Mouse (Mus musculus) lung, postnatal 36 days (tissue): ENCODE measurements around the gene Sppl3.

ENCODE experiments used
- DNase-seq: peaks from one replicate; pipeline ENCODE4 v3.0.0; 2022; ENCODE audit warnings: mixed read lengths

The Sppl3 gene

DNA sequence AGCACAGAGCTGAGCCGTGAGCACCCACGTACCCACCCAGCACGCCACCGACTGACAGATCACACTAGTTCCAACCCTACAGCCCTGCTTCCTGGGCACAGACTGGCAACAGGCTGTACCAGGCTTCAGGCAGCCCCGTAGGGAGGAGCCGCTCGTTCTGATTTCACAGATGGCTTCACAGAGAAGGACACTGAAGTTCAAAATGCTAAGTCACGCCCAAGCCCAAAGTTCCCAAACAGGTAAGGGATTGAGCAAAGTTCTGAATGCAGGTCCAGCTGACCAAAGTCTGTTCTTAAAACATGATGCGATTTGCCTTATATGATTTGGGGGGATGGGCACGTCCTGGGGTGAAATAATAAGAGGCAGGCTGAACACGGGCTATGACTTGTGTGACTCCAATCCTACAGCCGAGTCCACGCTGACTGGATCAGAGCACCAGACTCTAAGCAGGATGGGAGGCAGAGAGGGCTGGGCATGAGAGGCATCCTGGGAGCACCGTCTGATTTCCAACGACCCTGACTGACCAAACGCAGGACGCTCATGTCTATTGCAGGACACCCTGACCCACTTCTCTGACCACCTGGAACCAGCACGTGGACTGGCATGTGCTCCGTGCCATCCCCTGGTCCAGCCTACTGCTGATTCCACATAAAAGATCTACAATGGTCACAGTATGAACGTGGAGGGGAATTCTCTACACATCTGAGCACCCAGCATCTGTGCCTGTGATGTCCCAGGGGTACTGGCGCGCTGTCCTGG is 116.7 kb downstream of the Sppl3 start:
- DNase-seq, result no peak

DNA sequence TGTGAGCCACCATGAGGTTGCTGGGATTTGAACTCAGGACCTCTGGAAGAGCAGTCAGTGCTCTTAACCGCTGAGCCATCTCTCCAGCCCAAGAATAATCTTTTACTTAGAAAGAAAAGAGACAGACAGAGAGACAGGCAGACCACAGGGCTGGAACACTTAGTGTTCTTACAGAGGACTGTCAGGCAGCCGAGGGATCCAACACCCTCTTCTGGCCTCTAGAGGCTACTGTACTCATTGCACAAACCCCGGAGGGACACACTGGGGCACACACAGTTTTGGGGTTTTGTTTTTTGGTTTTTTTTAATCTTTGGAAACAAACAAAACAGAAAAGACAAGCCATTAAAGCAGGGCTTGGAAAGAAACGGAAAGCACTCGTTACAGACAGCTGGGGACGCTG is 118.4 kb downstream of the Sppl3 start:
- no peak for DNase-seq

DNA sequence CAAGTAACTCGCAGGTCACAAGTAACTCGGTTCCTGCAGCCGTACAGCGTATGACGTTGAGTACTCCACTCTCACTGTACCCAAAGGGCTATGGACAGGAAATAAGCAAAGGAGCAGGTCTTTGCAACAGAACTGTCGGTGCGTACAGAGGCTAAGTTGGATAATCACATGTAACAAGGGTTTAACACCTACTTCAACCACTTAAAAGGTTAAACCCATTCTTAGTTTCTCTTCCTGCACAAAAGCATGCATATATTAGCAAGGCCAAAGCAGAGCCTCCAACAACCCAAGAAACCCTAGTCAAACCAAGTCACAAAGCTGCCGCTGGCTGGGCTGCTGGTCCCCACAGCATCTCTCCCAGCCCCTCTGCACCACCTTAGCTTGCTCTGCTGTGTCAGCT is 121.5 kb downstream of the Sppl3 start:
- no peak for DNase-seq

DNA sequence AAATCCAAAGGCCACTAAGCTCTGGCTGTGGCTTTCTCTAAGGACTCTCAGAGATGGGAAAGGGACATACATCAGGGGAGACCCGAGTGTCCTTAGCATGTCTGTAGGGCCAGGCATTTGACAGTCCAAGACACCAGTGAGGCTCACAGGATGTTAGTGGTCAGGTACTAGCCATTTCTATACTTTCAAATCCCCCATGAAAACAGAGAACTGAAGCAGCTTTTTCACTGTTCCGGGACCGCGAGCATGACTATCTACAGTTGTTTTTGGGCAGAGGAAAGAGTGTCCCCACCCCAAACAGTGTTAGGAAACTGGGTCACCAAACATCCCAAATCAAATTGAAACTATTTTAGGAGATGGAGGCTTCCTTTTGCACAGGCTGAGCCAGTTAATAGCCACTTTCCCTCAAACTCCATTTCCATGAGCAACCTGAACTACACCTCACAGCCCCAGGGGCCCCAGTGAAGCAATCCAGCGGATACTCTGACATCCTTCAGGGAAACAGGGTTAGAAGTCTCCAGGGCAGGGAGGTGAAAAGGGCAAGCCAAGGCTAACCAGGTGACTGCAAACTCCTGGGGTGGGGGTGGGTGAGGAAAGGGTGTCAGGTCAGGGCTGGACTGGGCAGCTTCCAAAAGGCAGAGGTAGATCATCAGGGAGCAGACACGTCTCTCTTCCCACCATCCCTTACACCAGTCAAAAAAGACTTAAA is 122.6 kb downstream of the Sppl3 start:
- DNase-seq, result no peak

DNA sequence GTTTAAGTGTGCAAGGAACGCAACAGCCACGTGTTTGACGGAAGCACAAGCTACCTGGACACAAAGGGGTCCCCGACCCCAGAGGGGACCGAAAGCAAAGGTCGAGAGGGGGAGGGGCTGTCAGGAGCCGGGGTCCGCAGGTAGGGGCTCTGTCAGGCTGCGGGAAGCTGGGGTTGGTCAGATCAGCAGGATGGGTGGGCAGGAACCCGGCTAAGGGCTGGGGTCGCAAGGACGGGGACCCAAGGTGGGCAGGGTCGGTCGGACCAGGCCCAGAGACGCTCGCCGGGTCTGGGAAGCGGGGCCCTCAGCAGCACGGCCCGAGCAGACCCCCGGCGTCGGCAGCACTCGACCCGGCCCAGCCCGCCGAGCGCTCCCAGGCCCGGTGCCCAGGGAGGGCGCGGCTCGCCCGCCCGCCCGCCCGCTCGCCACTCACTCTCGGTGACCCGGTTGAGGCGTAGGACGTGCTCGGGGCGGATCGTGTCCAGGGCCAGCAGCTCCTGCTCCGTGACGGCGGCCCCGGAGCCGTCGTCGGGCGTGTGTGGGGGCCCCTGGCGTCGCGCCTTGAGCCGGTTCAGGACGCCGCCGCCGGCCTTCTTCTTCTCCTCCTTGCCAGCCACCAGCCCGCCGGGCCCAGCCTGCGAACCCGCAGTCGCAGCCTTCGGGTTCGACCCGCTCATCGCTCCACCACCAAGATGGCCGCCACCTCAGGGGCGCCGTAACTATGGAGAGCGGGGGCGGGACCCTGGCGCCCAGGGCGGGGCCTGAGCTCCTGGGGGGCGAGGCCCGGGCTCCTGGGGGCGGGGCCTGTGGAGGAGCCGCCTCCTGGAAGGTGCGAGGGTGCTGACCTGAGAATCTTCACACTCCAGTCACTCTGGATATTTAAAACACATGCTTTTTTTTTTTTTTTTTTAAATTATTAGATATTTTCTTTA is 123.6 kb downstream of the Sppl3 start, which contains the start of gene Unc119b:
Gene Unc119b, minus strand, starts transcription at position 742 of the 932 bp plus-strand sequence.
- DNase-seq, result peak; percentile 89

DNA sequence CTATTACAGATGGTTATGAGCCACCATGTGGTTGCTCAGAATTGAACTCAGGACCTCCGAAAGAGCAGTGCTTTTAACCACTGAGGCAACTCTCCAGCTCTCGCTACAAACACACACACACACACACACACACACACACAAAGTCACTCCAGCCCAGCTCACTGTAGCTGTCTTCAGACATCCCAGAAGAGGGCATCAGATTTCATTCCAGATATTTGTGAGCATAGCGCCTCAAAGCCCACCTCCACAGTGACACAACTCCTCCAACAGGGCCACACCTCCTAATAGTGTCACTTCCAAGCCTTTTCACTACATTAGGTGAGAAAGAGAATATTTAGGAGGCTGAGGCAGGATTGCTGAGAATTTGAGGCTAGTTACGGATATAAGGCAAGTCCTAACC is 128.2 kb downstream of the Sppl3 start:
- no peak for DNase-seq

DNA sequence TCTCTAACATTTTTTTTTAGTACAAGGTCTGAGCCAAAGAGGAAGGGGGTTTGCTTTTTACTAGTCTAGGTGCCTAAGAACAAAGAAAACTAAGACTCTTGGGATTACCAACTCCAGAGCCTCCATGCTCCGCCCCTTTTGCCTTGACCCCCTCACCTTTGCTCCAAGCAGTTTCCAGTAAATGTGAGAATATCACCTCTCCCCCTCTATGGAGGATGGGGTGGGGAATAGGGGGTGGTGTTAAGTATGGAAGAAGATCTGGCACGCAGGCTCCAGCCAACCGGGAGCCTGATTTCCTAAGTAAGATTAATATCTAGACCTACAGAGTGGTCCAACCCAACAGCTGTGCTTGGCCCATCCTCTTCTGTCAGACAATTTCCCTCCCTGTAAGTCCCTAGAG is 129.8 kb downstream of the Sppl3 start:
- DNase-seq, result no peak

DNA sequence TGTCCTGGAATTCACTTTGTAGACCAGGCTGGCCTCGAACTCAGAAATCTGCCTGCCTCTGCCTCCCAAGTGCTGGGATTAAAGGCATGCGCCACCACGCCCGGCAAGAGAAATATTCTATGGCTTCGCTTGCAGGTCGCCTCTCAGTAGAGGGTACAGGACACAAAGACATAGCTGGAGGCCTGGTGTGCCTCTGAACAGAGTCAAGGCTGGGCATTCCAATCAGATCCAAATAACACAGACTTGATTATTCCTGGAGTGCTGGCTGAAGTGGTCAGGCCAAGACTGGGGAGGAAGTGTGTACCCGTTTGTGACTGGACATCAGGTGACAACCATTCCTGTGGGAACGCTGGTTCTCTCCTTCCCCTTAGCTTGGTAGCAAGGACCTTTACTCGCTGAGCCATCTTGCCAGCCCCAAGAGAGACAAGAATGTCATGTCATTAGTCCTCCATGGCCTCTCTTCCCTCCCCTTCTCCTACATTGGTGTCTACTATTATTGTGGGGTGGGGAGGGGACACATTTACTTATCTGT is 131.3 kb downstream of the Sppl3 start:
- no peak for DNase-seq

DNA sequence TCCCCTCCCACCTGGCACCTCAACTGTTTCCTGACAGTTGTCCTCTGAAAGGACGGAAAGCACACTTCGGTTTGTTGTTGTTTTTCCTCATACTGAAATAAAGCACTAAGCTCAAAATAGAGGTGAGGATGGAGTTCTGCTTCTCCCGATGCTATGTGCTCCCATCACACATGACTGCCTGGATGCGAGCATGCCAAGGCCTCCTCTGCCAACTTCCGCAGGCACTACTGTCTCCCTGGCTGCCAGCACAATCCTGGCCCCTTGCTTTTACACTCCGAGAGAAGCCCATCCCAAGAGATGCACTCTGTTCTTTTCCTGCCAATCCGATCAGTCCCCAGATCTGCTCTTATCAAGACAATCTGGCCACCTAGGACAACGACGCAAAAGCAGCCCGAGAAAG is 132.6 kb downstream of the Sppl3 start:
- DNase-seq, result no peak

DNA sequence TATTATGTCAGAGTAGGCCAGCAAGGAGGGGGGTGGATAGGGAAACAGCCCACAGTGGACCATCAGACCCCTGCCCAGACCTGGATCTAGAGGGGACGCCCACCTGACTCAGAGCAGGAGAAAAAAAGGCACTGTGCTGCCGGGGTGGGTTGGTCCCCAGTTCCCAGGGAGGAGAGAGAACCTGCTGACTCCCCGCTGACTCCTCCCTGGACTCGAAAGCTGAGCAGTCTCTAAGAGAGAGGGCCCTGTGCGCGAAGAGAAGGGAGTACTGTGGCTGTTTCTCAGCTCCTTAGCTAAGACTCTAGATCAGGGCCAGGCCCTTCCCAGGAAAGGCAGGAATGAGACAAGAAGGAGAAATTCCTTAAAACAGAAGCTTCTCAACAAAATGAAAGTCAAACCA is 133.5 kb downstream of the Sppl3 start:
- no peak for DNase-seq

DNA sequence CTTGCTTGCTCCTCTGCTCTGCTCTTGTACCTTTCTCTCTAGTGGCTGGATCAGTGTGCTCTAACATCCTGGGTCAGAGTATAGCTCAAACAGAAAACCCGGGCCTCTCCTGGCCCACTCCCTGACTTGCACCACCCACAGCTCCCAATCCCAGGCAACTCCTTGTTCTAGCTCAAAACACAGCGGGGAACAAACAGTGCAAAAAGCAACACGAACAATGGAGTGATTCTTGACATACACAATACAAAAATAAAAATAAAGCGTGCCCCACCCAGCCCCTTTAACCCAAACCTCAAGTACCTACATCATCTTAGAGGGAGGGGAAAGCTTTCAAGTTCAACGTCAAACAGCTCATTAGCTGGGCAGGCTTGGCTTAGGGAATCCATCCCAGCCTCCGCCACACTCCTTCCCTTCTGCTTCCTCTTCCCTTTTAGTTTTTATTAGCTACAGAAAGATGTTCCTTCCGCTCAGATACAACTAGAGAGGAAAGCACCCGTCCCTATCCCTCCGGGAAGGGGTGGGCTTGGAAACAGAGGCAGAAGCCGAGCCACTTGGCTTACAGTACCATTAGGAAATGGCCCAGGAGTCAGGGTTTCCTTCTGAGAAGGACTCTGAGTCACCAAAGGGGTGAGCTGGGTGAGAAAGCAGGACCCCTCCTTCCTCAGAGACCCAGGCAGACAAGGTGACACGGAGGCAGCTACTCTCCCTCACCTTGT is 134.5 kb downstream of the Sppl3 start:
- peak; percentile 49 for DNase-seq

DNA sequence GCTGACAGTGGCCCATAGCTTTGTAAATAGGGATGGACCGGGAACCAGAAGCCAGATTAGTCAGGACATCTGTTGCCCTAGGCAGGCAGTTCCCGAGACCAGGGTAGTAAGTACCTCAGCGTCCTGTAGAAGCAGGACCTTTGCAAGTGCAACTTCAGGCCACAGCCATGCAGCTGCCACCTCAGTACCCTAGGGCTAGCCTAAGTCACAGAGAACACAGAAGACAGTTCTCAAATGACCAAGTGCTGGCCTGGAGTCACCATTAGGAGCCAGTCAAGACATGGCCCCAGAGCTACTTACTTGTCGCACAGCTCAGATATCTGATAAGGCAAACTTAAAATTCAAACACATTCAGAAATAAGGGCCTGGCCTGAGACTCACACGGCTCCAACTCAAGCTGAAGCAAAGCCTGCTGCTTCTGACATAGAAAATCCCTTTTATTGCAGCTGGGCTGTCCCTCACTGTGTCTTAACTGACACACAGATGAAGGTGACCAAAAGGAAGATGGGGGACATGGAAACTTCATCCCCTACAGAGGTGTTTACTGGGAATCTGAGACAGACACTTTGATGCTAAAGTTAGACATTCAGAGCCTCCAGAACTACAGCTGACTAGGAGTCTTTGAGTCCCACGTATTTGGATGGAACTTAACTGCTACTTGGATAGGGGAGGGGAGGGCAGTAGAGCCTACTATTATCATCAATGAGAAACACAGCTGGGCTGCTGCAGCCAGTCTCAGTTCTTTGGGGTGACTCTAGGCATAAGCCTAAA is 135.2 kb downstream of the Sppl3 start:
- no peak for DNase-seq

DNA sequence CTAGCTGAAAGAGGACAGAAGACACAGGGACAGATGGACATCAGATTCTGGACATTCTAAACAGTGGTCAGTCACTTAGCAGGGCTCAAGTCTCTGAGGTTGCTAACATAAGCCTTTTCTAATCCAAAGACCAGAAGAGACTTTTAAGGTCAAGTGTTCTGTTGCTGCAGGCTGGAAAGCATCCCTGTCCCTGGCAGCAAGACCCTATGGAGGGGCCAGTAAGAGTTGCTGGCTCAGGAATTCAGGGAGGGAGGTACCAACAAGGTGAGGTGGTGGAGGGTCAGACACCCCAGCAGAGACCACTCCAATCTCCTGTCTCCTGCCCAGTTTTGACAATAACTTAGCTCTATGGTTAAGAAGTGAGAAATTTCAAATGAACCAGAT is 135.8 kb downstream of the Sppl3 start:
- no peak for DNase-seq

DNA sequence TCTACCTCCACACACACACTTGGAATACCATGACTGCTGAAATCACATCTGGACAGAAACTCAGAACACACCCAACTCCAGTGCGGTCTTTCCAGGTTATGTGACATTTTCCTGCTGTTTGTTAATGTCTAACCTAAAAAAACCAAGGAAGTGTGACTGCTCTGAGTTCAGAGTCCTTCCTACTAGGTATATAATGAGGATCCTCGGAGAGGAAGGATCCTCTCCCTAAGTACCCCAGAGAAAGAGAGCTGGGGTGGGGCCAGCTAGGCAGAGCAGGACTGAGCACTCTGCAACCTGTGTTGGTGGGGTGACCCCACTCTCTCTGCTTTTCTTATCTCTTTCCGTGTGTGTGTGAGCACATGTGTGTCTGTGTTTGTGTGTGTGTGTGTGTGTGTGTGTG is 136.5 kb downstream of the Sppl3 start:
- DNase-seq, result no peak

DNA sequence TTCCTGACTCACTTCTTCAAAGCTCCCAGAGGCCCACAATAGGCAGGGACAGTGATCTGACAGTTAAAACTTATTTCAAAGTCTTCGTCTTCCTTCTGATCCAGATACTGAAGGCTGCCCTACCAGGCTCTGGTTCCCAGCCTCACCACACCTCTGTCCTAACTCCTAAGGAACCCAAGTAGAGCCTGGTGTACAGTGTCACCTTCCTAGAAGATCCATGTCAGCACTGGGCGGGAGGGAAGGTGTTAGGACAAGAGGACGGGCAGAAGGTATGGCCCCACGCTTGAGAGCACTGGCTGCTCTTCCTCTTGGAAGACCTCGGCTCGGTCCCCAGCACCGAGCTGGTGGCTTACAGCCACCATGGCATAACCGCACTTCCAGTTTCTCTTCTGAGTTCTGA is 137.4 kb downstream of the Sppl3 start:
- no peak for DNase-seq
